16 mouse cellular contexts compared by ENCODE assay signal in the genomic region with DNA sequence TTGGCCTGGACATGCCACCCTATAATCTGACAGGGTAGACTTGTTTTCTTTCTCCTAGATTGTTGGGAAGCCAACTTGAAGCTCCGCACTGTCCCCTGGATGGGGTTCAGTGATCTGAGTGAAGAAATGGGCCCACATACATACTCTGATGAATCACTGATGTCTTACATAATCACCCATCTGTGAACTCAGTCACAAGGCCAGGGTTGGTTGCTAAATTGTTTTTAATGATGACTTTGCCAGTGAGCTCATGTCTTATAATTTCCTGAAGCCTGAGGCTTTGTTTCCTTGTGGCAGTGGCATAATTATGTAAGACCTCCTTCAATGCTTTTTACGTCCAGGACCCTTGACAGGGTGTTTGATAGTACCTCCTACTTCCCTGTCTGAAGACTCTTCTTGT. TPM values are rescaled to one million over a fixed set of nuclear protein-coding genes. Genes with fewer than 3 reads are reported as not detected.
"Had no signal": no experiment of that assay in that cellular context is flagged by ENCODE, and none has a peak within 500 bp of the region (broad histone marks: within the 10 kb centered on the region; RNA-seq: fewer than 3 reads in every experiment).

No protein-coding gene starts in this region.

- DNase-seq: kidney, postnatal 36 days; layer of hippocampus, adult 9-11 months; lung, adult 2 months; lung, postnatal 36 days; right cerebral cortex, postnatal 4 days; spleen, adult 18-20 months; thymus, postnatal 36 days had no signal

- H3K27me3 ChIP-seq: liver, embryonic 15.5 days; midbrain, embryonic 15.5 days; neural tube, embryonic 12.5 days had no signal

- ATAC-seq: lung, postnatal 0 days; midbrain, embryonic 15.5 days had no signal

RNA-seq across cellular contexts. Expression of a gene that starts 4.8 kb away (rescaled TPM):
- total RNA-seq: layer of hippocampus, adult 18-20 months; left cerebral cortex, postnatal 14 days; megakaryocyte progenitor cell, adult 5-6 weeks; monocyte, adult 5-6 weeks; neutrophil, adult 5-6 weeks had no signal
- polyA plus RNA-seq: liver, embryonic 15.5 days; lung, adult 2 months; midbrain, embryonic 15.5 days had no signal
